Mouse (Mus musculus): ENCODE measurements around the gene Iqck.

Gene Iqck

DNA sequence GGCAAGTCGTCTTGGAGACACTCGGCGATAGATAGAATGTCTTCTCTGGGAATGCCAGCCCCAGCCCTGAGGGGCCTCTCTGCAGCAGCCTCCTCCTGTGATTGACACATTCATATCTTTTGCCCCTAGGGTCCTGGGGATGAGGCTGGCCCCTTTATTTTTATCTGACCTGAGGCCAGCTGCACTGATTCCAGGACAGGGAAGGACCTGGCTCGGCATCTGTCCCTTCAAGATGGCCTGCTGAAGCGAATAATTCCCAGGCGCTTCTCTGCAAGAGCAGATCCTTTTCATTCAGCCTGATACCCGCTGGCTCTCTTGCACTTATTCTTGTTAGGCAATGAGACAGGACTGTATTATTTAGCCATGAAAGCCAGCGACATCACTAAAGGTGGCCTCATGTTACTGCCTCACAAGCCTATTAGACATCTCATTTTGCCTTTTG lies 56.5 kb downstream of the Iqck start:
- peak; percentile 39 for DNase-seq (ENCODE audit: low spot score)

GRCm38 (mm10) chr7:118914561-118915165 lies 59.1 kb downstream of the Iqck start:
- no peak for DNase-seq (ENCODE audit: low spot score)

DNA sequence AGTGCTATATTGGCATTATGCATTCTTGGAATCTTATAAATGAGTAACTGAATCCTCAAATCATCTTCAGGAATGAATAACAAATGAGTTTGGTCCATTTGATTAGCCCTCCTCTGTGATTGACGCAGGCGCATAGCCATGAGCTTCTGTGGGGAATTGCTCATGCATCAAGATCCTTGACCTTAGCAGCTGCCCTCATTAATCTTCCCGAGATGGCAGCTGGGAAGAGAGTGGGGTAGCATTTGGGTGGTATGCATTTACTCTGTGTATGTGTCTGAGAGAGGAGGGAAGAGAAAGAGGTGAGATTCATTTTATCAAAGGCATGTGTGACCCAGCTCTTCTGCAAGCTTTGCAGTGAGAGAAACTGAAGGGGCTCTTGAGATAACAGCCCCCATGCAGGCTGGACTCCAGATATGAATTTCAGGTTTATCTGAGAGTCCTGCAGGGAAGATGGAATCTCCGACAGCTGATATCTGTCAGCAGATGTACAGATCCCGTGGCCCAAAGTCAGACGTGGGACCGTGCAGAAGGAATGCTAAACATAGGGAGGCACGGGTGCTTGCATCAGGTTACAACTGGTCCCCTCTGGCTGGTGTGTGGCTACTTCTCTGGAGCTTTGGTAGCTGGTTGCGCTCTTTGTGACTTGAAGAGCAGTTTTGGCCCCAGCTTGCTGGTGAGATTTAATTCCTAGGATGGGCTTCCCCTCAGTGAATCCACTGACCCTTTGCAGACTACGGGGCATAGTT lies 63.9 kb downstream of the Iqck start:
- DNase-seq (ENCODE audit: low spot score): peak; percentile 53

DNA sequence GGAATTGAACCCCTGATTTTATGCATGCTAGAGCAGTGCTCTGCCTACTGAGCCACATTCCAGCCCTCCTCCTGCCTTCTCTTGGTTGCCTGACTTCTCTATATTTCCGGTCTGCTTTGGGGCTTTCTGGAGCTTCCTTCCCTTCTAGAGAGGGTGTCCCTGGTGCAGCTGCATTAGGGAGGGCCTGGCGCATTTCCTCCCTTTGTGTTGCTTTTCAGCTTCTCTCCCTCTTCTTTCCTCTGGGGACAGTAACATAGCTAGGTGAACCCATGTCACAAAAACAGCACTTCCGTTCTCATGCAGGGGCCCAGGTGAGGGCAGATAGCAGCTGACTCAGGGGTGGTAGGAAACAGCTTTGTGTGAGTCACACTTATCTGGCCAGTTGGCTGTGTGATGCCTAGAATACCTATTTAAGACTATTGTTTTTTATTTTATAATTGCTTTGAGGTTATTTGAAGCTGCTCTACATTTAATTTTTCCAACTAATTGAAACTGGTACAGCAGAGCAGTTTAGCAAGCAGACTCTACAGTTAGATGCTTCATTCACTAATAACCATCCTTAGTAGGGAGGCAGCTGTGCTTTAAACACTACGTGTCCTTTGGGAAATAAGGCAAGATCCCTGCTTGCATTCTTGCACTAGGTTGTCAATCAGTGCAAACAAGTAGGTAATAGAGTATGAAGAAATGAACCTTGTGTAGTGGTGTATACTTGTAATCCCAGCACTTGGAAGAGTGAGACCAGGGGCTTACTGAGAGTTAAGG lies 67.1 kb downstream of the Iqck start:
- no peak for DNase-seq (ENCODE audit: low spot score)

- DNase-seq (ENCODE audit: low spot score): no peak
These were observed 70.0 kb downstream of the Iqck start for GRCm38 (mm10) chr7:118925547-118925946.

DNA sequence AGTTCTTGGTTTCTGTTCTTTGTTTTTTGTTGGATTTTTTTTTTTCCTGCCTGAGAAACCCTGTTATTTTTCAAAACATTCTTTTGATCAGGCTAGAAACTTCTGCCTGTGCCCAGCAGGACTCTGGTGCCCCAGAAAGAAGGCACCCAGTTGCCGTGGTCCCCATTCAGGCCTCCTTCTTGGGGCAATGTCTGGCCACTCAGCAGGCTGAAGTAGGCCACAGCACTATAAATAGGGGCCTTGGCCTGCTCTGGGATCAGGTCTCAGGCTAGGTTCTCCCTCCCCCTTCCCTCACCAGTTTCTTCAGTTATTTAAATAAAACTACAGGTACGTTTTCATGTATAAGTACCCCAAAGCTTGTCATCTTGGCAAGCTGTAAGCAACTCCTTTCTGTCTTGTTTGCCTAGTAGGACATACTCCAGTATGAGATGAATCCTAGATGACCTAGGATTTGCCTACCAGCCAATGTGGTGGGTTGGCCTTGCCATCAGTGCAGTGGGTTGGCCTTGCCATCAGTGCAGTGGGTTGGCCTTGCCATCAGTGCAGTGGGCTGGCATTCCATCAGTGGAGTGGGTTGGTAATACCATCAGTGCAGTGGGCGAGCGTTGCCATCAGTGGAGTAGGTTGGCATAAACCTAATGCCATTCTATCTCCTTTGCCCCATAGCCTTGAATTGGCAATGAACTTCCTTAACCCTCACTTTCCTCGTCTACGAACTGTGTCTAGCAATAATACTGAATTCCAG lies 71.1 kb downstream of the Iqck start:
- no peak for DNase-seq (ENCODE audit: low spot score)

- DNase-seq (ENCODE audit: low spot score): no peak
These were observed 71.7 kb downstream of the Iqck start for GRCm38 (mm10) chr7:118927279-118927678.

DNA sequence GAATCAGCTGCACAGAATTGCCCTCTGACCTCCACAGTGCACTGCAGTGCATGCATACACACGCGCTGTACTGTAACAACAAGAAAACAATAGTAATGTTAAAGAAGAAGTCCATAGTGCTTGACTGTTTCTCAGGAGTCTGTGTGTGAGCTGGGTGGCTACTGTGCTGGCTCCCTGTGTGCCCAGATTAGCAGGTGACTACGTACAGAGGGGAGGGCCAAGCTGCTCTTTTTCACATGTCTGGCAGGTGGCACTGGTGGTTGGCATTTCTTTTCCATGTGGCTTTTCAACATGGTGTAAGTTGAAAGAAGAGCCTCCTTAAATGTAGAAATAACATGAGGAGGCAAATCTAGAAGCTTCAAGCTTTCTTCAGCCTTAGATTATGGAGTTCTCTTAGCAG lies 72.8 kb downstream of the Iqck start:
- DNase-seq (ENCODE audit: low spot score): no peak

- DNase-seq (ENCODE audit: low spot score): no peak
These were observed 73.4 kb downstream of the Iqck start for GRCm38 (mm10) chr7:118928916-118929315.

- peak; percentile 39 for DNase-seq (ENCODE audit: low spot score)
These were observed 74.2 kb downstream of the Iqck start for GRCm38 (mm10) chr7:118929601-118930311.

GRCm38 (mm10) chr7:118931502-118932395 lies 76.2 kb downstream of the Iqck start:
- DNase-seq (ENCODE audit: low spot score): no peak

DNA sequence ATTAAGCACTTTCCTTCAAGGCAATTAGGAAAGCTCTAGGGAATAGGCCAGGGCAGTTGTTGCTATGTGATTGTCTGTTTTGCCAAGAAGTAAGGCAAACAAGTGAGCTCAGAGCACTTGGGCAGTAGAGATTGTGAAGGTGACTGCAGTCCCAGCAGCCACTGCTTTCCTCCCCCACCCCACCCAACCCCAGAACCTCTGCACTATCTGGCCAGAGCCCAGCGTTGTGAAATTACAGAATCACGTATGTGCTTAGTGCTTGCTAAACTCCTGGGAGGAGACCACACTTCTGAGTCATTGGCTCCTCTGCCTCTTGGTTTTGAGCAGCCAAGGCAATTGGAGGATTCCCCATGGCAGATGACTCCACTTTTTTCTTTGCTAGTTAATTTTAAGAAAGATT lies 79.8 kb downstream of the Iqck start:
- DNase-seq (ENCODE audit: low spot score): no peak

- no peak for DNase-seq (ENCODE audit: low spot score)
These were observed 81.3 kb downstream of the Iqck start for GRCm38 (mm10) chr7:118936844-118937243.

DNA sequence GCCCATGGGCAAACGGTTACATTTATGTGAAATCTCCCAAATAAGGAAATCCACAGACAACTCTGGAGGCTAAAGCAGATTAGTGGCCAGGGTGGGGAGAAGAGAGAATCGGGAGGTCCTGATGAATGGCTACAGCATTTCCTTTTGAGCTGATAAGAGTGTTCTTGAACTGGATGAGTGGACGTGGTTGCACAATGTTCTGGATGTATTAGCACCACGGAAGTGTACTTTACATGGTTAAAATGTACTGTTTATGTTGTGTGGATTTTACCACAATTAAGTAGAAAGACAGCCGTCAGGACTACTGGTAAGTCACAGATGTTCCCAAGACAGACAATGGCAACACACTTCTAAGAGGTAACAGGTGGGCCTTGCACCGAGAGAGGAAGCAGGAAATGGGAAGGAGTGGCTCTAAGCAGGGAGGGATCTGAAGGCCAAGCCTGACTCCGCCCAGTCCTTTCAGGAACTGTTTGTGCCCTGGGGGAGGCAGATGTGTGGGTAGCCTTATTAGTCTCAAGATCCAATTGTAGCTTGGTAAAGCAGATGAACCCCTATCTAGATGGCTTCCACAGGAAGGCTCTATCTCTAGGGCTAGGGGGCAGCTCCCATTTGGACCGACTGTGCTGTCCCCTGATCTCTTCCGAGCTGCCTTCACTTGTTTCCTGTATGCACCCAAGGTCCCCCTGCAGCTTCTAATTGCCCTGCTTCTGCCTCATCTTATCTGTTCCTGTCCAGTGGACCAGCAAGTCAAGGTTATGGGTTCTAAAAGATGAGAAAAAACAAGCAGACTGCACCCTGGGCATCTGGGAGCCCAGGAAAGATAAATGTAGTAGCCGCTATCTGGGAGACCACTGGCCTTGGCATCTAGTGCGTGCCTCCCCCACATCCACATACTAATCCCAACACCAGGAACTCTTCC lies 82.2 kb downstream of the Iqck start:
- no peak for DNase-seq (ENCODE audit: low spot score)

GRCm38 (mm10) chr7:118942297-118942696 lies 86.7 kb downstream of the Iqck start:
- DNase-seq (ENCODE audit: low spot score): no peak

DNA sequence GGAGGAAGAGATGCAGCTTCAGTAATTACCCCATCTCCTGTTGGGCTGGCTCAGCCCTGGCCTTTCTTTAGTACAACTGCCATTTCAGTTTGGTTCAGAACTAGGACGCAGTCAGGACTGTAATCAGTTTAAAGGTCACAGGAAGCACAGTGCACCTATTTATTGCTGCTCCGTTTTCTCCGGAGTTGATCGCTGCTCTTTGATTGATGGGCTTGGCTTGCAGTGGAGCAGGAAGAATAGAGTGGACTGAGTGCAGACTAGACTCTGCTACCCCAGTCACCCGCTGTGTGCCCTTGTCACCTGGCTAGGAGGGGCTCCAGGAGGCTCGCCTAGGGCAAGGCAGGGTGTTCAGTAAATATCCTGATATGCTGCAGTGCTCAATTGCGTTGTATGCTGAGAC lies 87.6 kb downstream of the Iqck start:
- DNase-seq (ENCODE audit: low spot score): peak; percentile 13

DNA sequence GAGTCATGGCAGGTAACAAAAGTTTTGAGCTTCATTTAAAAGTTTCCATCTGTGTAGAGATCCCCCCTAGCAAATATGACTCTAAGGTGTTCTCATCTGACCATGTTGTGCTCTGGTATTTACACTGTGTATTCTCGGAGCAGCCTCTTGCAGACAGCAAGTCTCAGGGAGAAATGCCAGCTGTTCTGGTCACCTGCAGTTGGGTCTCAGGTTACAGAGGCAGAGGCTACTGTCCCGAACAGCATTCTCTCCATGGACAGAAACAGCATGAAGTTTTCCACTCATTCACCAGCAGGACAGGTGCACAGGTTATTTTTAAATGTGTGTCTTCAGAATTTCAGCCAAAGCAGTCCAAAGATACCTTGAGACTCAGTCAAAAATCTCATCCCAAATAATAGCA lies 89.3 kb downstream of the Iqck start:
- peak; percentile 37 for DNase-seq (ENCODE audit: low spot score)

DNA sequence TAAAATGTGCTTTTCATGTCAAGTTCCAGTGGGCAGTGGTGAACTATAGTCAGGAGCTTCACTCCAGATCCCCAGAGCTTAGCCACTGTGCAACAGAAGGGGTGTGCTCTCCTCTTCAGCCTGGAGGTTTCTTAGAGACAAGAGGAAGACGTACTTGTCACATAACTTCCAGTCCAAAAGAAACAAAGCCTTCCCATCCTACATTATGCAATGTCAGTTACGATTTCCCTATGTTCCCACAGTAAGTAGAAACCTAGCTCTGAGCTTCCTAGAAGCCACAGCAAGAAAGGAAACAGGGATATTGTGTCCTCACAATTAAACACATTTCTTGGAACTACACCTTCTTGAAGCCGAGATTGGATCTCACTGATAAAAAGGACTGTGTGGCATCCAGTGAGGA lies 91.7 kb downstream of the Iqck start:
- no peak for DNase-seq (ENCODE audit: low spot score)

- no peak for DNase-seq (ENCODE audit: low spot score)
These were observed 93.2 kb downstream of the Iqck start for GRCm38 (mm10) chr7:118948677-118949282.
